21 mouse cellular contexts compared by ENCODE assay signal in the genomic region with DNA sequence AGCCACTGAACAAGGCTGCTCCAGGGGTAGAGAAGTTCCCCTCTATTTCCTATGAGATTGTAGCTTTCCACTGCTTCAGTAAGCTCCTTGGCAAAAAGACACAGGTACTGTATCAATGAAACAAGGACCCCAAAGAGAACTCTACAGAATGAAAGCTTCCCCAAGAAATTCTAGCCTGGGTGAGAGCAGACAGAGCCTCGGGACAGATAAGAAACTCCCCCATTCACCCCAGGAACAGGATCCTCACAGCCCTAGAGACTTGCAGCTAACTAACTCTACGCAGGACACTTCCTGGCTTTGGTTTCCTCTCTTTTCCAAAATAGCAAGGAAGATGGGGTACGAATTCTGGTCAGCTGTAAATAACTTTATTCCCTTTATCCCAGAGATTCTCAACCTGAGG. TPM values are rescaled to one million over a fixed set of nuclear protein-coding genes. Genes with fewer than 3 reads are reported as not detected.
DNase-seq lines count a peak whose midpoint lies in the region; ATAC-seq and TF ChIP-seq lines count a peak whose summit lies in the region.
"Had no signal": no experiment of that assay in that cellular context is flagged by ENCODE, and none has a peak within 500 bp of the region (broad histone marks: within the 10 kb centered on the region; RNA-seq: fewer than 3 reads in every experiment).

No protein-coding gene starts in this region.

- peak in 1 of 2 experiments; percentile 64; a peak in 1 of 4 replicates for TF ChIP-seq EP300 in MEL (IDR thresholded peaks at IDR 0.05; ENCODE audit: low read depth in 1 of 2, low read length in 2 of 2)

- H3K27me3 ChIP-seq in hindbrain, embryonic 12.5 days = no peaks in the 10 kb centered on the region
- no peaks in the 10 kb centered on the region for H3K27me3 ChIP-seq in hindbrain, embryonic 13.5 days
- no peaks in the 10 kb centered on the region for H3K27me3 ChIP-seq in MEL (ENCODE audit: control insufficient read depth in 1 of 2, insufficient read depth in 2 of 2, low read length in 2 of 2)
- no peaks in the 10 kb centered on the region for H3K27me3 ChIP-seq in intestine, postnatal 0 days (replicated peaks; ENCODE audit: control insufficient read depth, insufficient read depth, low read length)
- H3K27me3 ChIP-seq: embryonic facial prominence, embryonic 12.5 days; forebrain, embryonic 15.5 days; liver, embryonic 15.5 days had no signal

- no peak overlapping the region for H3K4me3 ChIP-seq in hindbrain, embryonic 12.5 days
- H3K4me3 ChIP-seq in hindbrain, embryonic 13.5 days = no peak overlapping the region
- no peak overlapping the region for H3K4me3 ChIP-seq in MEL (ENCODE audit: control insufficient read depth in 1 of 2, insufficient read depth in 1 of 2, low read depth in 2 of 2, low read length in 2 of 2)
- H3K4me3 ChIP-seq in intestine, postnatal 0 days (ENCODE audit: low read depth, low read length) = no peak overlapping the region
- H3K4me3 ChIP-seq in layer of hippocampus, adult 2 months = no peak overlapping the region
- H3K4me3 ChIP-seq: embryonic facial prominence, embryonic 12.5 days; forebrain, embryonic 15.5 days; liver, embryonic 15.5 days had no signal

- H3K4me1 ChIP-seq in hindbrain, embryonic 12.5 days = no peaks in the 10 kb centered on the region
- H3K4me1 ChIP-seq in hindbrain, embryonic 13.5 days (replicated peaks) = peaks cover 6% of the 10 kb centered on the region
- peaks cover 0 to 5% of the 10 kb centered on the region in 2 experiments; a peak in 2 of 4 replicates for H3K4me1 ChIP-seq in MEL (ENCODE audit: control insufficient read depth in 1 of 2, insufficient read depth in 2 of 2, low read length in 2 of 2)
- 0 out of 2 replicates have a peak, but pooled peaks cover 13% of the 10 kb centered on the region for H3K4me1 ChIP-seq in intestine, postnatal 0 days (replicated peaks; ENCODE audit: control insufficient read depth, insufficient read depth, low read length)
- H3K4me1 ChIP-seq: embryonic facial prominence, embryonic 12.5 days had no signal

- WGBS in hindbrain, embryonic 12.5 days = 69% methylated on average over 3 of the region's 3 CpGs
- 75% methylated on average over 3 of the region's 3 CpGs for WGBS in hindbrain, embryonic 13.5 days
- 55% methylated on average over 3 of the region's 3 CpGs for WGBS in intestine, postnatal 0 days

- no peak overlapping the region for H3K4me2 ChIP-seq in hindbrain, embryonic 12.5 days (replicated peaks)
- H3K4me2 ChIP-seq in hindbrain, embryonic 13.5 days = no peak overlapping the region
- 0 out of 2 replicates have a peak overlapping the region, but pooled peaks have one; percentile 10 for H3K4me2 ChIP-seq in intestine, postnatal 0 days (replicated peaks; ENCODE audit: low read depth)
- H3K4me2 ChIP-seq: embryonic facial prominence, embryonic 12.5 days; forebrain, embryonic 15.5 days; liver, embryonic 15.5 days; midbrain, embryonic 11.5 days had no signal

- H3K36me3 ChIP-seq in hindbrain, embryonic 12.5 days = no peaks in the 10 kb centered on the region
- H3K36me3 ChIP-seq in hindbrain, embryonic 13.5 days = no peaks in the 10 kb centered on the region
- H3K36me3 ChIP-seq in MEL (ENCODE audit: control insufficient read depth in 1 of 2, insufficient read depth in 2 of 2, low read length in 2 of 2) = peaks cover 0 to 10% of the 10 kb centered on the region in 2 experiments; a peak in 2 of 4 replicates
- no peaks in the 10 kb centered on the region for H3K36me3 ChIP-seq in intestine, postnatal 0 days (ENCODE audit: control insufficient read depth, insufficient read depth)
- H3K36me3 ChIP-seq: embryonic facial prominence, embryonic 12.5 days; forebrain, embryonic 15.5 days; liver, embryonic 15.5 days had no signal

- DNase-seq in MEL (ENCODE audit: low read depth, low spot score) (peak; percentile 73), MEL-GATA-1-ER (ENCODE audit: extremely low read depth, low read depth) (peak; percentile 55)
- no peak for DNase-seq in cerebellum, postnatal 10 days
- DNase-seq in layer of hippocampus, adult 2 months (ENCODE audit: low spot score in 2 of 2) = no peak
- DNase-seq: B cell, adult 2 months; cerebellum, adult 2 months; cerebellum, postnatal 25 days; liver; right cerebral cortex, postnatal 25 days; spleen, adult 18-20 months; thymus, postnatal 4 days had no signal

- H3K27ac ChIP-seq in hindbrain, embryonic 12.5 days = no peak overlapping the region
- H3K27ac ChIP-seq in hindbrain, embryonic 13.5 days = no peak overlapping the region
- H3K27ac ChIP-seq in MEL (ENCODE audit: control insufficient read depth, low read depth, low read length) = no peak overlapping the region
- peak overlapping the region; percentile 80 for H3K27ac ChIP-seq in intestine, postnatal 0 days (ENCODE audit: low read depth, low read length)
- H3K27ac ChIP-seq in layer of hippocampus, adult 2 months = no peak overlapping the region
- H3K27ac ChIP-seq: embryonic facial prominence, embryonic 12.5 days; forebrain, embryonic 15.5 days; liver, embryonic 15.5 days had no signal

- no peaks in the 10 kb centered on the region for H3K79me2 ChIP-seq in MEL (ENCODE audit: control insufficient read depth, insufficient read depth, low read length, poor library complexity)

- TF ChIP-seq POLR2A in MEL (IDR thresholded peaks at IDR 0.05; ENCODE audit: control insufficient read depth in 1 of 2, insufficient read depth in 1 of 2, low read depth in 1 of 2, low read length in 2 of 2, poor library complexity in 1 of 2) = no peak

- 0 out of 2 replicates have a peak overlapping the region, but pooled peaks have one; percentile 9 for H3K9ac ChIP-seq in hindbrain, embryonic 12.5 days
- H3K9ac ChIP-seq in hindbrain, embryonic 13.5 days = no peak overlapping the region
- no peak overlapping the region for H3K9ac ChIP-seq in MEL (ENCODE audit: control insufficient read depth, low read depth, low read length, poor library complexity, severe bottlenecking)
- H3K9ac ChIP-seq in intestine, postnatal 0 days (ENCODE audit: low read depth, low read length) = no peak overlapping the region; the same call in 1 of the 2 replicates
- H3K9ac ChIP-seq: embryonic facial prominence, embryonic 12.5 days; forebrain, embryonic 15.5 days; liver, embryonic 15.5 days had no signal

- TF ChIP-seq RAD21 in MEL (IDR thresholded peaks at IDR 0.05; ENCODE audit: low read depth, low read length) = no peak

- no peaks in the 10 kb centered on the region for H3K9me3 ChIP-seq in hindbrain, embryonic 12.5 days (replicated peaks)
- no peaks in the 10 kb centered on the region for H3K9me3 ChIP-seq in hindbrain, embryonic 13.5 days
- H3K9me3 ChIP-seq in MEL (replicated peaks; ENCODE audit: insufficient read depth, low read length) = no peaks in the 10 kb centered on the region
- no peaks in the 10 kb centered on the region for H3K9me3 ChIP-seq in intestine, postnatal 0 days (ENCODE audit: control insufficient read depth)
- H3K9me3 ChIP-seq: embryonic facial prominence, embryonic 12.5 days; forebrain, embryonic 15.5 days; liver, embryonic 15.5 days had no signal

- ATAC-seq in hindbrain, embryonic 12.5 days (ENCODE audit: low FRiP score) = no peak
- ATAC-seq in hindbrain, embryonic 13.5 days (ENCODE audit: low FRiP score) = no peak
- ATAC-seq in intestine, postnatal 0 days = no peak
- ATAC-seq: forebrain, embryonic 15.5 days; midbrain, embryonic 16.5 days had no signal

- TF ChIP-seq CTCF in MEL (IDR thresholded peaks at IDR 0.05 in 2 of 3, conservative IDR thresholded peaks at IDR 0.05 in 1 of 3; ENCODE audit: control insufficient read depth in 1 of 3, insufficient read depth in 1 of 3, low read depth in 2 of 3, low read length in 3 of 3, poor library complexity in 1 of 3, severe bottlenecking in 1 of 3) = no peak
- TF ChIP-seq CTCF in intestine, postnatal 0 days (IDR thresholded peaks at IDR 0.05; ENCODE audit: low read depth) = no peak
- no peak for TF ChIP-seq CTCF in layer of hippocampus, adult 2 months (conservative IDR thresholded peaks at IDR 0.05)

TF ChIP-seq in MEL, 35 proteins besides CTCF, POLR2A, EP300 and RAD21:
- TF ChIP-seq USF2 (IDR thresholded peaks at IDR 0.05; ENCODE audit: borderline replicate concordance in 1 of 2, insufficient read depth in 1 of 2, low read depth in 1 of 2, low read length in 2 of 2) = no peak
- TF ChIP-seq USF1 (IDR thresholded peaks at IDR 0.05; ENCODE audit: low read depth, low read length) = no peak
- no peak for TF ChIP-seq E2F4 (IDR thresholded peaks at IDR 0.05; ENCODE audit: borderline replicate concordance, low read depth, low read length)
- TF ChIP-seq CHD1 (IDR thresholded peaks at IDR 0.05; ENCODE audit: low read depth, low read length) = no peak
- no peak for TF ChIP-seq TCF12 (IDR thresholded peaks at IDR 0.05; ENCODE audit: low read depth, low read length)
- 0 out of 2 replicates have a peak, but pooled peaks have one; percentile 20 for TF ChIP-seq RCOR1 (IDR thresholded peaks at IDR 0.05; ENCODE audit: low read depth, low read length)
- TF ChIP-seq ZC3H11A (IDR thresholded peaks at IDR 0.05; ENCODE audit: low read depth, low read length) = no peak
- TF ChIP-seq GATA1 (IDR thresholded peaks at IDR 0.05; ENCODE audit: low read depth, low read length) = peak; percentile 78
- no peak for TF ChIP-seq JUND (IDR thresholded peaks at IDR 0.05; ENCODE audit: low read depth, low read length)
TF ChIP-seq in MEL: peak in this region for 2.

RNA-seq across cellular contexts. Expression of gene Bfsp1, which starts 15.7 kb away (rescaled TPM):
- 2.3 and 2.4 TPM in 2 replicates for polyA plus RNA-seq in hindbrain, embryonic 12.5 days (2016; fragmentation: Nextera tagmentation; extraction: Ambion mirVana)
- 1.4 and 1.6 TPM in 2 replicates for polyA plus RNA-seq in hindbrain, embryonic 13.5 days (2015; fragmentation: Nextera tagmentation; extraction: Ambion mirVana)
- 3.1 and 3.4 TPM in 2 replicates for total RNA-seq in MEL (2012; rRNA removed)
- 1 to 10 TPM in 1 of 2 experiments, not detected in 1; 2.7 TPM for polyA plus RNA-seq in MEL (2012; ENCODE audit: insufficient read depth in 1 of 2, insufficient read length in 2 of 2, low read depth in 1 of 2, low replicate concordance in 2 of 2, missing spikeins in 1 of 2)
- polyA plus RNA-seq in intestine, postnatal 0 days (2015; fragmentation: Nextera tagmentation; extraction: Ambion mirVana) = 4.5 and 5.3 TPM in 2 replicates
- 1 to 10 TPM in 1 of 2 experiments, under 1 TPM in 1; 0.61 to 1.1 TPM for total RNA-seq in layer of hippocampus, adult 2 months (2021)
- total RNA-seq: gastrocnemius, adult 18-20 months; hematopoietic stem cell, adult 5-6 weeks had no signal

Comparison
In these comparisons a context has a peak if more than half of its experiments do, and no peak if none do; other contexts are left out.
1. DNase-seq: peak in MEL (single experiment) and MEL-GATA-1-ER (single experiment); none in cerebellum, postnatal 10 days (0 of 2) and layer of hippocampus, adult 2 months (0 of 2).